Mouse (Mus musculus) midbrain, embryonic 11.5 days (tissue): ENCODE data around the gene Rusc2. TPM values are rescaled to one million over a fixed set of nuclear protein-coding genes. Genes with fewer than 3 reads are reported as not detected.

Experiments used
- ATAC-seq: fragments of 200-750 bp; cut with Nextera tagmentation; 2 replicates; pipeline ENCODE4 v1.8.0; 2017; ENCODE audit warnings: moderate TSS enrichment, moderate library complexity; ENCODE audit not compliant: low FRiP score
- DNase-seq: peaks from one replicate; pipeline ENCODE4 v3.0.0; 2015; ENCODE audit warnings: low spot score; ENCODE audit errors: missing footprints
- H3K27ac ChIP-seq: fragments of 300-500 bp; sonication (generic); 2 replicates; pipeline ENCODE4 v1.5.1; 2014; ENCODE audit warnings: low read depth, low read length
- H3K27me3 ChIP-seq: fragments of 300-500 bp; sonication (generic); 2 replicates; pipeline ENCODE4 v1.6.1; 2014; ENCODE audit warnings: mild to moderate bottlenecking, low read length, moderate library complexity, mixed read lengths; ENCODE audit not compliant: control insufficient read depth, insufficient read depth
- H3K36me3 ChIP-seq: fragments of 300-500 bp; sonication (generic); 2 replicates; pipeline ENCODE4 v1.6.1; 2014; ENCODE audit warnings: mild to moderate bottlenecking, low read length, moderate library complexity, mixed read lengths; ENCODE audit not compliant: control insufficient read depth, insufficient read depth
- H3K4me1 ChIP-seq: fragments of 300-500 bp; sonication (generic); 2 replicates; pipeline ENCODE4 v1.6.1; 2014; ENCODE audit warnings: low read length; ENCODE audit not compliant: control insufficient read depth, insufficient read depth
- H3K4me2 ChIP-seq: fragments of 300-500 bp; sonication (generic); 2 replicates; pipeline ENCODE4 v1.6.1; 2014; ENCODE audit warnings: mild to moderate bottlenecking, moderate library complexity
- H3K4me3 ChIP-seq: fragments of 300-500 bp; sonication (generic); 2 replicates; pipeline ENCODE4 v1.5.1; 2014; ENCODE audit warnings: low read depth, low read length
- H3K9ac ChIP-seq: fragments of 300-500 bp; sonication (generic); 2 replicates; pipeline ENCODE4 v1.6.1; 2014; ENCODE audit warnings: low read length
- H3K9me3 ChIP-seq: fragments of 300-500 bp; sonication (generic); 2 replicates; pipeline ENCODE4 v1.6.1; 2016; ENCODE audit warnings: low read length; ENCODE audit not compliant: control insufficient read depth
- WGBS: fragments of 180-500 bp; shearing (Covaris S2); extraction: QIAGEN DNeasy Blood & Tissue Kit; methylation state at CpG from one replicate; pipeline ENCODE4 v1.1.7; 2014; 5-methylcytosine and 5-hydroxymethylcytosine counted together
- polyA plus RNA-seq: library from polyadenylated mRNA; unstranded; fragments of >200 nt; fragmentation: Nextera tagmentation; extraction: Ambion mirVana; gene quantifications from 2 replicates; pipeline ENCODE4 v1.2.1, GENCODE M21; 2014

Rusc2 gene
- polyA plus RNA-seq, 1 experiment from 2014 or later, result 13.7 TPM

DNA sequence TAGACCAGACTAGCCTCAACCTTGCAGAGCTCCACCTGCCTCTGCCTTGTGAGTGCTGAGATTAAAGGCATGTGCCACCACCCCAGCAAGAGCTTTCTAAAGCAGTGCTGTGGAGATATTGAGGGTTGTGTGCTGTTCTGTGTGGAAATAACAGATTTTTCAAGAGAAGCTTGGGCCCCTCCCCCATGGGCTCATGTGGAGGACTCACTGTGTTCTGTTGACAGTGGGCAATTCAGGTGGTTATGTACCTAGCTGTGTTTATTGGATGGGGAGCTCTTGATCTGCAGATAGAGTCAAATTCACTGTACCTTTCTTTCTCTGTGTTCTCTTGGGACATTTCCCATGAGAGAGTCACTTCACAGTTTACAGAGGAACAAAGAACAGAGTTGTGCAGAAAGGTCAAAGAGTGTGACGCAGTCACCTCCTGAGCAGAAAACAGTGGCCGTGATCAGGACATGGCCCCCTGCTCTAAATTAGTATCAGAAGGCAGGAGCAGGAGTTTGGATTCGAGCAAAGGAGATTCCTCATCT is 9.8 kb downstream of the Rusc2 start:
- H3K4me2 ChIP-seq, result no peak overlapping the region
- ATAC-seq, result no peak
- 82% methylated on average over 3 of the region's 3 CpGs for WGBS

DNA sequence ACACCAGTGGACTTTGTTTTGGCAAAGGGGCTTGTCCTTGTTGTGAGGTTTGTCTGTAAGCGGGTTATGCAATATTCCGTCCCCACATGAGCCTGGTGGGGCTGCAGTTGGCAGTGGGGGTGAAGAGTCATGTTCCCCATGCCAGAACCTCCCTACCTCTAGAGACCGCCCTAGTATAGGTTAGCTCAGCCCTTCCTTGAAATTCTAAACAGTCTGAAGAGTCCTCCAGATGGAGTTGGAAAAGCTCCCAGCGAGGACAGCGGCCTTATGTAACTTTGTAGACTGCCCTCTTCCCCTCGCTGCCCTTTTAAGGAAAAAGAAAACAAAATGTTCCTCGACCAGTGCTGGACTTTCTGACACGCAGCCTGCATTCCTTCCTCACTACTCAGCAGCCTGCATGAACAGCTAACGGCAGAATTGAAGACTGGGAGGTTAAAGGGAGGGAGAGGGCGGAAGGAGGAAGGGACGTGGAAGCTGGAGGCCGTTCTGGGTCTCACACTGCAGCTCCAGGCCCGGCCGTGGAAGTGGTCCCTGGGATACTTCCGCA is 12.6 kb downstream of the Rusc2 start:
- H3K4me2 ChIP-seq, result no peak overlapping the region
- H3K36me3 ChIP-seq, result no peaks in the 10 kb centered on the region
- 69% methylated on average over 15 of the region's 15 CpGs for WGBS
- H3K4me1 ChIP-seq, result peaks cover 7% of the 10 kb centered on the region; the same call in 1 of the 2 replicates
- no peaks in the 10 kb centered on the region for H3K27me3 ChIP-seq
- ATAC-seq, result no peak
- no peak overlapping the region for H3K27ac ChIP-seq
- no peak overlapping the region for H3K9ac ChIP-seq
- H3K9me3 ChIP-seq, result no peaks in the 10 kb centered on the region
- no peak overlapping the region for H3K4me3 ChIP-seq
- no peak for DNase-seq

More for the DNA sequence above, 9.8 kb downstream of the Rusc2 start:
- H3K4me3 ChIP-seq, result no peak overlapping the region
- H3K4me1 ChIP-seq, result no peaks in the 10 kb centered on the region
- H3K9me3 ChIP-seq, result no peaks in the 10 kb centered on the region
- DNase-seq, result no peak
- H3K27ac ChIP-seq, result no peak overlapping the region
- no peak overlapping the region for H3K9ac ChIP-seq
- H3K27me3 ChIP-seq, result no peaks in the 10 kb centered on the region
- H3K36me3 ChIP-seq, result no peaks in the 10 kb centered on the region

DNA sequence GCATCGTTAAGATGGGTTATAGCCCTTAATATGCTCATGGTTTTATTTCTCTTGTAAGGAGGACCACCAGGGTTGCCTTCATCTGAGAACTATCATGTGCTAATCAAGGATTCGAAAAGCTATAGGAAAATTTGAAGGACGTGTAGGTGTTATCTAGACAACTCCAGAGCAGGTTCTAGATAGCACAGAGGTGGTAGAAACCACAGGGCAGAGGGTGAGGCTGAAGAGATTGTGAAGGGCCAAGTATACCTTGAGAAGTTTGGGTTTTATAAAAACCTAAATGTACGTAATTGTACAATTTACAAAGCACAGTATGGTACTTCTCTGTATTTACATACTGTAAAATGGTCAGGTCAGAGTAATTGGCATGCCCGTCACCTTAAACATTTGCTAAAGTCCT is 13.4 kb downstream of the Rusc2 start:
- no peak for DNase-seq
- Histone ChIP-seq H3K9ac (no peak overlapping the region), H3K4me2 (no peak overlapping the region), H3K27me3 (no peaks in the 10 kb centered on the region), H3K36me3 (no peaks in the 10 kb centered on the region), H3K4me3 (no peak overlapping the region), H3K4me1 (peaks cover 7% of the 10 kb centered on the region; the same call in 1 of the 2 replicates), H3K9me3 (no peaks in the 10 kb centered on the region), H3K27ac (no peak overlapping the region)
- ATAC-seq, result no peak
- 93% methylated on average over 5 of the region's 5 CpGs for WGBS

DNA sequence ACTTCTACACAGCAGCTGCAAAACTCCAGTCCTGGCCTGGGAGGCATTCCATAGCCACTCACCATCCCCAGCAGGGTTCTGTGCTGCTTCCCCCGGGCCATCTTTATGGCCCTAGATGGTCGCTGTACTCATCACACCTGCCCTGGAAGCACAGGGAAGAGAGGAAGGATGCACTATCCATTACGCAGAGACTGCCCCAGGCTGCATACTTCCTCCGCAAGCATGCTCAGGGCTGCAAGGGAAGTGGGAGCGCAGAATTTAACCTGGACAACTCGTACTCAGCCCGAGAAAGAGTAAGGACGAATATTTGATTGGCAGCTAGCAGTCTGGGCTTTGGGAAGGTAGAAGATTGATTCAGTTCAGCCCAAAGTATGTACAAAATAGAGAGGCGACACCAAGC is 14.1 kb downstream of the Rusc2 start:
- Histone ChIP-seq H3K4me2 (no peak overlapping the region), H3K27me3 (no peaks in the 10 kb centered on the region), H3K4me1 (peaks cover 9% of the 10 kb centered on the region), H3K36me3 (no peaks in the 10 kb centered on the region), H3K9ac (no peak overlapping the region), H3K4me3 (no peak overlapping the region), H3K27ac (no peak overlapping the region), H3K9me3 (no peaks in the 10 kb centered on the region)
- ATAC-seq (no peak), DNase-seq (no peak)
- 81% methylated on average over 9 of the region's 9 CpGs for WGBS

DNA sequence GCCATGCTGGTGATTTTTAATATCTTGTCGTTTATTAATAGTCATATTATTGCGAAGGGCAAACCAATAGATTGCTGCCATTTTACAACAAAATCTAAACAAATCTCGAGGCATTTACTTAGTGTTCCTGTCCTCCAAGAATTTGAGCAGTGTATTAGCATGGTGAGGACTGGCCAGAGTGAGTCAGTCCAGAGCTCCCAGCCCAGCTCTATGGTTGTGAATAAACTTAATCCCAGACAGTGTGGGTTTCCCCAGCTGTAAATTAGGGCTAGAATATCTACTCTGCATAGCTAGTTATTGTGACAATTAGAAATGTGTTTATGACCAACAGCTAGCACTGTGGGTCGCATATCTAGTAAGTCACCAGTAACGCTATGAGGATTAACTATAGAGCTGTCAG is 14.6 kb downstream of the Rusc2 start:
- peaks cover 11% of the 10 kb centered on the region for H3K4me1 ChIP-seq
- WGBS, result 91% methylated on average over 5 of the region's 5 CpGs

DNA sequence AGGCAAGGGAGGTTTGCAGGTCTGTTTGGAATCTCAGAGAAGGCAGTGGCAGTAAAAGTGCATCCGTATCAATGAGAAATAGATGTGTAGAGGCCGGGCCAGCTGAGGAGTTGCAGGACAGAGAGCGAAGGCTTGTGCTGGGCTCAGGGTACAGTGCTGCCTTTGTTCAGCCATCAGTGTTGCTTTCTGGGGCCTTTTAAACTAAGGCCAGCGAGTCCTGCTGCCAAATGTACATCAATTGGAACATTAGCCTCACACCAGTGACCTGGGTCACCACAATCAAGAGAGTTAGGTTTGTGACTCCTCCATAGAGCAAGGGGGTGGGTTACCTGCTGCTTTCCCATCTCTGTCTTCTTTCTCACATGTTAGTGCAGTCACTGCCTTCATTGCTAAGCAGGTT is 16.2 kb downstream of the Rusc2 start:
- Histone ChIP-seq H3K36me3 (no peaks in the 10 kb centered on the region), H3K9me3 (no peaks in the 10 kb centered on the region), H3K4me3 (no peak overlapping the region), H3K9ac (no peak overlapping the region), H3K4me2 (no peak overlapping the region), H3K27ac (no peak overlapping the region), H3K4me1 (peaks cover 11% of the 10 kb centered on the region), H3K27me3 (no peaks in the 10 kb centered on the region)
- DNase-seq (no peak), ATAC-seq (no peak)
- 83% methylated on average over 4 of the region's 4 CpGs for WGBS

More for the DNA sequence above, 14.6 kb downstream of the Rusc2 start:
- no peak overlapping the region for H3K4me3 ChIP-seq
- no peaks in the 10 kb centered on the region for H3K27me3 ChIP-seq
- H3K36me3 ChIP-seq, result no peaks in the 10 kb centered on the region
- DNase-seq (no peak), ATAC-seq (no peak)
- H3K9ac ChIP-seq, result no peak overlapping the region
- H3K27ac ChIP-seq, result no peak overlapping the region
- H3K4me2 ChIP-seq, result no peak overlapping the region
- H3K9me3 ChIP-seq, result no peaks in the 10 kb centered on the region

DNA sequence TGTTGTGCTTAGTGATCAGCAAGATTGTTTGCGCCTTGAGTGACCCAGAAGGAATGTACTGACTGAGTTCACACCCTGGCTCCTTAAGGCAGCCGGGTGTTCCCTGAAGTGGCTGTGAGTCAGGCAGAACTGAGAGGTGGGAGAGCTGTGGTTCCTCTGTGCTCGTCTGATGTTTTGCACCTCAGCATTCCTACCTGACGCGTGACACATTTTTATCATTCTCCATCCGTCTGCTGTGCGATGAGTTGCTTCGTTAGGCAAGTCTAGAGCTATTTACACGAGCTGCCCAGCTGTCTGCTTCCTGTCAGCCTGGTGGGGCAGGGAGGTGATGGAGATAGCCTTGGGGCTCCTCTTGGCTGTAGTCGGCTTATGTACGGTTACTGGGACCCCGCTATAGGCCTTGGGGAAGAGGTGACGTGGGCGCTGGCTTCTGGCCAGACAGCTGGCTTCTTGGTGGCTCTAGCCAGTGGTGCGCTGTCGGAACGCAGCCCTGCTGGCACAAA is 17.1 kb downstream of the Rusc2 start:
- Histone ChIP-seq H3K27me3 (no peaks in the 10 kb centered on the region), H3K4me1 (peaks cover 11% of the 10 kb centered on the region), H3K4me3 (no peak overlapping the region), H3K9me3 (no peaks in the 10 kb centered on the region), H3K4me2 (no peak overlapping the region), H3K9ac (no peak overlapping the region), H3K27ac (no peak overlapping the region), H3K36me3 (no peaks in the 10 kb centered on the region)
- ATAC-seq (no peak), DNase-seq (peak; percentile 72)
- WGBS, result 75% methylated on average over 17 of the region's 17 CpGs

DNA sequence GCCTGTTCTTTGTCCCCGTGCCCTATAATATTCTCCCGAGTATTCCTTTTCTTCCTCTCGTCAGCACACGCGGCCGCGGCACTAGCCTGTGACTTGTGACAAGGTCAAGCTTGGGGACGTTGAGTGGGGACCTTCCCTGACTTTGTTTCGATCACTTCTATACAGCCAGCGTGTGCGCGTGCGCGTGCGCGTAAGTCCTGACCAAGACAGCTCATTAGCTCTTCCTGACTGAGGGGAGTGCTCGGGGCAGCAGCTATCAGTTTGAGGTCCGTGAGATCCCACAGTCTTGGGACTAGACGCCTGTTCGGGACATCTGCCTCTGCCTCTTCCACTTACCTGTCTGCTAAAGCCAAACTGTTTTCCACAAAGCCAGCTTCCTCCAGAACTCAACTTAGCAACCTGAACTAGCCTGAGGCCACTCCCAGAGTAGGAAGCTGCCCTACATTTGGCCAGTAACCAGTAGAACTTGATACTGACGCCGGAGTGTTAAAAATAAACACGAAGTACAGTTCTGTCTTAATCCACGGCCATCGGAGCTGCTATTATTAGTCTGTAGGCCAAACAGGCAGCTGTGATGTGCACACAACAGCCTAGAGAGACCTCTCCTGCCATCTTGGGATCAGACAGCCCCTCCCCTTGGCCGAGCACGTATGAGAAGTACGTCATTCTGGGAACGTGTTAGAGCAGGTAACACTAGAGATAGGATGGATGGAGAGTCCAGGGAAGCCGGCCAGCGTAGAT is 17.8 kb downstream of the Rusc2 start:
- no peaks in the 10 kb centered on the region for H3K36me3 ChIP-seq
- H3K27ac ChIP-seq, result no peak overlapping the region
- peak; percentile 82 for DNase-seq

DNA sequence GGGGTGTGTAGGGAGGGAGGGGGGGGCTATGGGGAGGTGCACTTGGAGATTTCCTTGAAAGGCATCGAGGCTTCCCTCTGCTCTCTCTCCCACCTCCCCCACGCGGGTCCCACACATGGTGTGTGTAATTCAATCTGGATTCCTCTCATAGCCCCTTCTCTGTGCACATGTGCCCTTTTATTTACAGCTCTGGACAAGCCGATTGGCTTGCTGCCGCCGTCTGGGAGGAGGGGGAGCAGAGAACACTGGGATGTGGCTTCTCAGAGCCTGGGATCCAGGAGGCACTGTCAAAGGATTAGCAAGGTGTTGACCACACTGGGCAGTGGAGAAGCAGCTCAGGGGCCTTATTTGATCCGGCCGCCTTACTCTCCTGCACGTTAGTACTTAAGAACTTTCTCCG is 19.2 kb downstream of the Rusc2 start:
- Histone ChIP-seq H3K4me1 (peaks cover 15% of the 10 kb centered on the region), H3K27me3 (no peaks in the 10 kb centered on the region), H3K4me2 (no peak overlapping the region), H3K4me3 (no peak overlapping the region), H3K27ac (no peak overlapping the region), H3K9me3 (no peaks in the 10 kb centered on the region), H3K36me3 (no peaks in the 10 kb centered on the region), H3K9ac (0 out of 2 replicates have a peak overlapping the region, but pooled peaks have one; percentile 40)
- 28% methylated on average over 10 of the region's 10 CpGs for WGBS
- ATAC-seq (0 out of 2 replicates have a peak, but pooled peaks have one; percentile 35), DNase-seq (peak; percentile 79)

More for the DNA sequence above, 17.8 kb downstream of the Rusc2 start:
- Histone ChIP-seq H3K9ac (no peak overlapping the region), H3K9me3 (no peaks in the 10 kb centered on the region), H3K27me3 (no peaks in the 10 kb centered on the region), H3K4me1 (peaks cover 11% of the 10 kb centered on the region), H3K4me2 (no peak overlapping the region), H3K4me3 (no peak overlapping the region)
- WGBS, result 87% methylated on average over 31 of the region's 31 CpGs
- no peak for ATAC-seq
